Mouse (Mus musculus) midbrain, embryonic 14.5 days (tissue): ENCODE data around the gene Gucy1b2. TPM values are rescaled to one million over a fixed set of nuclear protein-coding genes. Genes with fewer than 3 reads are reported as not detected.

ENCODE experiments used
- ATAC-seq: fragments of 200-750 bp; cut with Nextera tagmentation; 2 replicates; pipeline ENCODE4 v1.8.0; 2017; ENCODE audit warnings: moderate number of reproducible peaks, moderate library complexity; ENCODE audit not compliant: low FRiP score, low TSS enrichment
- DNase-seq: peaks from one replicate; pipeline ENCODE4 v3.0.0-alpha.2; 2015
- H3K27ac ChIP-seq: fragments of 300-500 bp; sonication (generic); replicated peaks from 2 replicates; pipeline ENCODE4 v1.5.1; 2014; ENCODE audit warnings: mild to moderate bottlenecking, low read depth, low read length, moderate library complexity
- H3K27me3 ChIP-seq: fragments of 300-500 bp; sonication (generic); 2 replicates; pipeline ENCODE4 v1.6.1; 2014; ENCODE audit warnings: low read length, control low read depth, mixed read lengths; ENCODE audit not compliant: control insufficient read depth, insufficient read depth
- H3K36me3 ChIP-seq: fragments of 300-500 bp; sonication (generic); 2 replicates; pipeline ENCODE4 v1.6.1; 2014; ENCODE audit warnings: low read length, control low read depth; ENCODE audit not compliant: control insufficient read depth, insufficient read depth
- H3K4me1 ChIP-seq: fragments of 300-500 bp; sonication (generic); 2 replicates; pipeline ENCODE4 v1.6.1; 2014; ENCODE audit warnings: mild to moderate bottlenecking, antibody characterized with exemption, low read length, control low read depth; ENCODE audit not compliant: control insufficient read depth, insufficient read depth
- H3K4me2 ChIP-seq: fragments of 300-500 bp; sonication (generic); 2 replicates; pipeline ENCODE4 v1.6.1; 2014; ENCODE audit warnings: mild to moderate bottlenecking, low read length, moderate library complexity
- H3K4me3 ChIP-seq: fragments of 300-500 bp; sonication (generic); replicated peaks from 2 replicates; pipeline ENCODE4 v1.5.1; 2014; ENCODE audit warnings: low read depth, low read length
- H3K9ac ChIP-seq: fragments of 300-500 bp; sonication (generic); replicated peaks from 2 replicates; pipeline ENCODE4 v1.6.1; 2014; ENCODE audit warnings: mild to moderate bottlenecking, low read length, moderate library complexity
- H3K9me3 ChIP-seq: fragments of 300-500 bp; sonication (generic); 2 replicates; pipeline ENCODE4 v1.6.1; 2016; ENCODE audit warnings: low read length, control low read depth, mixed read lengths; ENCODE audit not compliant: control insufficient read depth
- WGBS: fragments of 180-500 bp; shearing (Covaris S2); extraction: QIAGEN DNeasy Blood & Tissue Kit; methylation state at CpG from one replicate; pipeline ENCODE4 v1.1.7; 2014; 5-methylcytosine and 5-hydroxymethylcytosine counted together
- polyA plus RNA-seq: library from polyadenylated mRNA; unstranded; fragments of >200 nt; fragmentation: Nextera tagmentation; extraction: Ambion mirVana; gene quantifications from 2 replicates; pipeline ENCODE4 v1.2.1, GENCODE M21; 2014

Gene Gucy1b2
- polyA plus RNA-seq: 1.00 and 1.0 TPM in 2 replicates

DNA sequence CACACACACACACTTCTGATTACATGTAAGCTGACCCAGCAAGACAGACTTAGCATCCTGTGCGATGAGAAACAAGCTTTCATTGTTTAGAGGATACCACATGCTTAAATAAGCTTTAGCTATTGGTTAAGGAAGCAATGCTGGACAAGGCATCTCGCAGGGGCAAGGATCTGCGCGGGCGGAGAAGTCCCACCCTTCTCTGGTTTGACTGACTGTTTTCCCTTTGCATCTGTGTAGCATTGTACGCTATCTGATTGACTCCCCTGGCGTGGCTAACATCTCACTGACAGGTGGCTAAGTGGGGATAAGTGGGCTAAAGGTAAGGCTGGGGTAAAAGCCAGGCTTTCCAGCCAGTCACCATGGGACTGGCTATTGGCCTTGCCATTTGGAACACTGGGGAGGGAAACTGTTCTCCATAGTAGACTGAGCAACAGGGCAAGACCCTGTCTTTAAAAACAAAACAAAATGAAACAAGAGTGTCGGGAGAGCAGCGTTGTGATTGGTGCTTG, at the start of gene Gucy1b2:
Gene Gucy1b2 (minus strand): TSS at position 51 of the 509 bp plus-strand sequence.
- Histone ChIP-seq H3K36me3 (no peaks in the 10 kb centered on the region), H3K9me3 (no peaks in the 10 kb centered on the region), H3K4me2 (peak within 1 kb of the TSS; percentile 41; the same call in 1 of the 2 replicates), H3K27ac (0 out of 2 replicates have a peak within 1 kb of the TSS, but pooled peaks have one; percentile 4), H3K4me3 (no peak within 1 kb of the TSS), H3K4me1 (peaks cover 14% of the 10 kb centered on the region), H3K9ac (0 out of 2 replicates have a peak within 1 kb of the TSS, but pooled peaks have one; percentile 2), H3K27me3 (no peaks in the 10 kb centered on the region)
- no peak for ATAC-seq
- WGBS: 72% methylated on average over 9 of the region's 9 CpGs
- DNase-seq: peak; percentile 19

DNA sequence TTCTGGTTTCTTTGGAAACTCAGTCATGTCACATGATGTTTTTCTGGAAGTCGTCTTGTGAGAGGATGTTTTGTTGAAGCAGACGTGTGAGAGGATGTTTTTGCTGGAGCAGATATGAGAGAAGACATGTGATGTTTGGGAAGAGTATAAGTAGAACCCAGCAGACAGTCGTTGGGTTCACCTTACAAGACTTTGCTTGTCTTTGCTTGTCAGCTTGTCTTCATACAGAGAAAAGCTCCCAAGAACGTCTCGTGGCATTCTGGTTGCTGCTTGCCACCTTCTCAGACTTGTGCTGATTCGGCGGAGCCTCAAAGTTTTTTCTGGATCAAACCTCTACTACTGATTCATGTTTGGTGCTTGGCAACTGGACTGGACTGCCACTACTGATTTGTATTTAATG, 41.3 kb upstream of the Gucy1b2 start:
- Histone ChIP-seq H3K4me2 (no peak overlapping the region), H3K9me3 (no peaks in the 10 kb centered on the region), H3K27me3 (no peaks in the 10 kb centered on the region), H3K27ac (no peak overlapping the region), H3K36me3 (no peaks in the 10 kb centered on the region), H3K4me1 (no peaks in the 10 kb centered on the region), H3K9ac (no peak overlapping the region), H3K4me3 (no peak overlapping the region)
- DNase-seq: no peak
- WGBS: 91% methylated on average over 7 of the region's 7 CpGs
- ATAC-seq: no peak

DNA sequence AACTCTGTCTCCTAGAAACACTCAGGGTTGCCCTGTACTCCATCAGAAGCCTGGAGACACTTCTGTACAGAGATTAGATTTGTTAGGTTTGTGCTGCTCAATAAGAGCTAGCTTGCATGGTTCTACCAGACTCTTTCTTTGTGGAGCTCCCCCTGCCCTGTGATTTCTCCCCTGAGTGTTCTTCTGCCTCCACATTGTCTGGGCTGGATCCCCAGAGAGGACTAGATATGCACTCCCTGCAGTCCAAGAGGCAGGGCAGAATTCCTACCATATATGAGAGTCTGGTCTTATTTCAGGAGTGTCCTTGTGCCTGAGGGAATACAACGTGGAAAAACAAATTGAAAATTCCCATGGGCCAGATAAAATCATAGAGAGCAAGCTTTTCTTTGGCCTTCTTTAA, 40.4 kb upstream of the Gucy1b2 start:
- no peak overlapping the region for H3K4me3 ChIP-seq
- H3K27ac ChIP-seq: no peak overlapping the region
- no peaks in the 10 kb centered on the region for H3K27me3 ChIP-seq
- no peak overlapping the region for H3K9ac ChIP-seq
- 68% methylated on average over 1 of the region's 1 CpGs for WGBS
- H3K36me3 ChIP-seq: no peaks in the 10 kb centered on the region
- no peaks in the 10 kb centered on the region for H3K9me3 ChIP-seq
- no peak for DNase-seq
- no peak overlapping the region for H3K4me2 ChIP-seq
- no peaks in the 10 kb centered on the region for H3K4me1 ChIP-seq
- no peak for ATAC-seq

DNA sequence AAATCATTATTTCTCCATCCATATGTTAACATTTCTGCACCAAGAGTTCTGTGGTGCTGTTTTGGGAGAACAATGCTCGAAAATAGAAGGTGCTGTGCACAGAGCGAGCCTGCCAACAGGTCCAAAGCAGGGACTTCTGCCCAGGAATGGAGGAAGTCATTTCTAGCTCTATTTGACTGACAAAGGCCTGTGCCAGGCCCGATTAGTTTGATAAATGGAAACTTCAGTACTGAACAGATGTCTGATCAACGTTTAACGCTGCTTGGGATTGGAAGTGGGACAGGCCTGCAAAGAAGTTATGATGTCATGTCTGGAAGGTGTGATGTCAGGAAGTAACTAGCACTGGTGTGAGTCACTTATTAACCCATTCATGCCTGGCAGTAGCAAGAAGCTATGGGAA, 37.4 kb upstream of the Gucy1b2 start:
- Histone ChIP-seq H3K36me3 (no peaks in the 10 kb centered on the region), H3K27me3 (no peaks in the 10 kb centered on the region), H3K4me1 (no peaks in the 10 kb centered on the region), H3K4me3 (no peak overlapping the region), H3K9me3 (no peaks in the 10 kb centered on the region), H3K4me2 (no peak overlapping the region), H3K27ac (no peak overlapping the region), H3K9ac (no peak overlapping the region)
- 79% methylated on average over 5 of the region's 5 CpGs for WGBS
- no peak for ATAC-seq
- no peak for DNase-seq

DNA sequence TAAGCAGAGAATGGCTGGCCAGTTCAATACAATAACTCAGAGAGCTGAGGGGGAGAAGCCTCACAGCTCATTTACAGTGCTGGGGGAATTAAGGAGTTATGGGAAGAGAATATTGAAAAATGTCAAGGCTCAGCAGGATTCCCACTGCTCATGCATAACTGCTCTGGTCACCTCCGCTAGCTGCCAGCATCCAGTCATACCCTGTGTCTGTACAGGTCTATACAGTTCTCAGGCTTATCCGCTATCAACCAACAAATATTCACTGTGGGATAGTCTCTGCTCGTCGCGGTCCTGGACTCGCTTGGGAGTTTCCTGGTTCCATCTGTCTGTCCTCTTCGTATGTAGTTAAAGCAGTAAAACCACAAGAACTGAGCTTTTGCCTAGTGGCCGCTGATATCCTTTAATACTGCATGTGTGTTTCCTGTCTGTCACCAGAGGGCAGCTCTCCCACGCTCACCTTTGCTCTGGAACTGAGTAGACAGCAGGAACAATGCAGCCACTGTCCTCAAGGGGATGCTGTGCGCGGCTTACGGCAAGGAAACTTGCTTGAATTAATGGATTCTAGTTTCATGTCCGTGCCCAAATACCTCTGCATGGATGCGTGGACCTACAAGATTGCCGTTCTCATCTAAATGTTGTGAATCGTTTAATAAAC, 36.2 kb upstream of the Gucy1b2 start:
- H3K27ac ChIP-seq: no peak overlapping the region
- no peak overlapping the region for H3K4me3 ChIP-seq
- no peaks in the 10 kb centered on the region for H3K4me1 ChIP-seq
- H3K27me3 ChIP-seq: no peaks in the 10 kb centered on the region
- ATAC-seq: peak; percentile 69; the same call in 1 of the 2 replicates
- no peak overlapping the region; the same call in 1 of the 2 replicates for H3K4me2 ChIP-seq
- no peaks in the 10 kb centered on the region for H3K36me3 ChIP-seq
- no peak overlapping the region; the same call in 1 of the 2 replicates for H3K9ac ChIP-seq
- H3K9me3 ChIP-seq: no peaks in the 10 kb centered on the region
- peak; percentile 92 for DNase-seq
- WGBS: 37% methylated on average over 16 of the region's 16 CpGs

DNA sequence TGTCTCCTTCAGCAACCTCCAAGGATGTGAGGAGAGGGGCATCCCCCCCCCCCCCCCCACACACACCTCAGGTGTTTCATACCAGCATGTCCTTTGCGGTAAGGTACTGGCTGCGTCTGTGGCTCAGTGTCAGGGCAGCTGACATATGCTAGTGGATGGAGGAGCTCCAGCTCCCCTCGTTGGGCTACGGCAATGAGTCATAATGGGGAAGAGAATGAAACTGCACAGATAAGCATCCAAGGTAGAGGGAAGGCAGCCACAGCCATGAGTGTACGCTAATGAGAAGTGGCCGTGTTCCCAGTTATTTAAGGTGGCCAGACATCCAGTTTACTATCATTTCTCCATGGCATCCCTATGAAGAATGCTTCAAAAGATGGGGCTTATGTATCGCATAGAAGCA, 32.2 kb upstream of the Gucy1b2 start:
- Histone ChIP-seq H3K9ac (no peak overlapping the region), H3K4me1 (no peaks in the 10 kb centered on the region), H3K27ac (no peak overlapping the region), H3K4me2 (no peak overlapping the region), H3K36me3 (no peaks in the 10 kb centered on the region), H3K4me3 (no peak overlapping the region), H3K9me3 (no peaks in the 10 kb centered on the region), H3K27me3 (no peaks in the 10 kb centered on the region)
- DNase-seq: no peak
- ATAC-seq: no peak
- 95% methylated on average over 7 of the region's 7 CpGs for WGBS

DNA sequence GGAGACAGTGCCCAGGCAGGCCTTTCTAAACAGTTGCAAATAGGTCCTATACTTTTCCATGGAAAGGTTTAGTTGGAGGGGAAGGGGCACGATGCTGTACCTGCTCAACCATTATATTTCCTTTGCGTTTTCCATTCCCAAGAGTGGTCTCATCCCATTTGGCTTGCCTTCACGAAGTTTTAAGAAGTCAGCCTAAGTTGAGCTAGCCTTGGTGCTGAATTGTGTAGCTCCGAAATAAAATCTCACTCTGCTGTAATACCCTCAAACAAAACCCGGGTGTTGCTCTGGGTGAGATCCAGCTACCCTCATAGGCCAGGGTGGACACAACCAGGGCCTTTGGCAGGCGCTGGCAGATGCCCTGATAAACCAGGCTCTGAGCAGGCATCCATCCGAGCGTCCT, 25.3 kb upstream of the Gucy1b2 start:
- Histone ChIP-seq H3K4me2 (no peak overlapping the region), H3K9ac (no peak overlapping the region), H3K27ac (no peak overlapping the region), H3K27me3 (no peaks in the 10 kb centered on the region), H3K4me3 (no peak overlapping the region), H3K9me3 (no peaks in the 10 kb centered on the region), H3K36me3 (no peaks in the 10 kb centered on the region), H3K4me1 (no peaks in the 10 kb centered on the region)
- no peak for ATAC-seq
- 55% methylated on average over 8 of the region's 8 CpGs for WGBS
- no peak for DNase-seq

DNA sequence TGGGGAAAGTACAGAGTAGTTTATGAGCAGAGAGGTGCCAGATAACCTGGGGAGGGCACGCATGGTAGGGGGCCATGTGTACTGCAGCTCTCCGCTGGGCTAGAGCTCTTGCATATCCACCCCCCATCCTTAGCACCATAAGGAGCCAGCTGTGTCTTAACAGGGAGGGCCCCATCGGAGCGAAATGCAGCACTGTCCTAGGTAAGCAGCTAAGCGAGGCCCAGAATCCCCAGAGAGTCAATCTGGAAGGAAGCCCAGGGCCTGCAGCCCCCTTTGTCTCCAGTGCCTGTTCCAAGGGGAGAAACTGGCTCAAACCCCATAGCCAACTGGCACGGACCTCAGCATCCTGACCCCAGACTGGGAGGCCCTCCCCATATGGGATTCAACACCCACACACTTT, 23.3 kb upstream of the Gucy1b2 start:
- no peak overlapping the region for H3K9ac ChIP-seq
- no peak overlapping the region for H3K4me2 ChIP-seq
- no peaks in the 10 kb centered on the region for H3K36me3 ChIP-seq
- no peaks in the 10 kb centered on the region for H3K27me3 ChIP-seq
- H3K9me3 ChIP-seq: no peaks in the 10 kb centered on the region
- no peak overlapping the region for H3K4me3 ChIP-seq
- H3K27ac ChIP-seq: no peak overlapping the region
- H3K4me1 ChIP-seq: no peaks in the 10 kb centered on the region
- WGBS: 44% methylated on average over 6 of the region's 6 CpGs
- ATAC-seq: no peak
- DNase-seq: peak; percentile 63

DNA sequence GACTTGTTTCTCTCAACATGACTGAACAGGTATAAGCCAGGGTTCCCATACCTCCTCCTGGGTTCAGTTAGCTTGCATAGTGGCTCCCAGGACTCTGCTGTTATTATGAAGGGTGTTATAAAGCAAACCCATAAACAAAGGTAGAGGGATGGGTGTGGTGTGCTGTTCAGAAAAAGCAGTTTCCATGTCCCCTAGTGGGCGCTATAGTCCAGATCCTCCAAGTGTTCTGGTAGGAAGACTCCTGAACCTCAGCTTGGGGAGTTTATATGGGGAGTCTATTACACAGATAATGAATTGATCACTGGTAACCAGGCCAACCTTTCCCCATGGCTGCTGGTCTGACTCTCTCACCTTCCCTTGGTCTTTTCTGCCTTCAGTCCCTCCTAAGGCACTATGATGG, 18.4 kb upstream of the Gucy1b2 start:
- no peaks in the 10 kb centered on the region for H3K9me3 ChIP-seq
- no peak overlapping the region for H3K27ac ChIP-seq
- ATAC-seq (no peak), DNase-seq (no peak)
- WGBS: 47% methylated on average over 1 of the region's 1 CpGs
- no peaks in the 10 kb centered on the region for H3K36me3 ChIP-seq
- no peak overlapping the region for H3K9ac ChIP-seq
- H3K4me3 ChIP-seq: no peak overlapping the region
- H3K4me2 ChIP-seq: no peak overlapping the region
- no peaks in the 10 kb centered on the region for H3K27me3 ChIP-seq
- H3K4me1 ChIP-seq: no peaks in the 10 kb centered on the region
